Mouse (Mus musculus): ENCODE results near the gene Afmid. TPM values are rescaled to one million over a fixed set of nuclear protein-coding genes. Genes with fewer than 3 reads are reported as not detected.
"Not testable (repeated sequence)": the region's sequence is repeated elsewhere in the genome, so short reads cannot be mapped to it uniquely, and the experiment has no call there.

Afmid gene
- polyA plus RNA-seq, 1 experiment = 4.4 TPM

GRCm38 (mm10) chr11:117781199-117781821 lies 44.4 kb upstream of the Afmid start:
- H3K4me3 ChIP-seq (ENCODE audit: insufficient read depth, low read length) = no peak overlapping the region
- TF ChIP-seq CTCF (IDR thresholded peaks at IDR 0.05; ENCODE audit: extremely low read depth, insufficient read depth, low read length) (no peak), POLR2A (IDR thresholded peaks at IDR 0.05; ENCODE audit: extremely low read depth, insufficient read depth, low read length) (no peak)
- no peak overlapping the region for H3K27ac ChIP-seq (ENCODE audit: insufficient read depth, low read length)
- H3K4me1 ChIP-seq (ENCODE audit: control insufficient read depth, insufficient read depth, low read length) = no peaks in the 10 kb centered on the region

GRCm38 (mm10) chr11:117781993-117782704 lies 43.6 kb upstream of the Afmid start, which contains the start of the genes Tmc8 and Tmc6:
TSS of gene Tmc8 (plus strand) at chr11:117782076.
TSS of gene Tmc6 (minus strand) at chr11:117782198.
- no peak for TF ChIP-seq POLR2A (IDR thresholded peaks at IDR 0.05; ENCODE audit: extremely low read depth, insufficient read depth, low read length)
- TF ChIP-seq CTCF (IDR thresholded peaks at IDR 0.05; ENCODE audit: extremely low read depth, insufficient read depth, low read length) = no peak
- Histone ChIP-seq H3K4me1 (ENCODE audit: control insufficient read depth, insufficient read depth, low read length) (no peaks in the 10 kb centered on the region), H3K4me3 (ENCODE audit: insufficient read depth, low read length) (0 out of 2 replicates have a peak within 1 kb of the TSS, but pooled peaks have one; percentile 2), H3K27ac (ENCODE audit: insufficient read depth, low read length) (no peak within 1 kb of the TSS)

GRCm38 (mm10) chr11:117782705-117783034 lies 43.1 kb upstream of the Afmid start:
- H3K4me3 ChIP-seq (ENCODE audit: insufficient read depth, low read length) = no peak overlapping the region
- TF ChIP-seq POLR2A (IDR thresholded peaks at IDR 0.05; ENCODE audit: extremely low read depth, insufficient read depth, low read length) (no peak), CTCF (IDR thresholded peaks at IDR 0.05; ENCODE audit: extremely low read depth, insufficient read depth, low read length) (no peak)
- H3K27ac ChIP-seq (ENCODE audit: insufficient read depth, low read length) = no peak overlapping the region

GRCm38 (mm10) chr11:117783089-117783488 lies 42.6 kb upstream of the Afmid start:
- Histone ChIP-seq H3K4me1 (ENCODE audit: control insufficient read depth, insufficient read depth, low read length) (no peaks in the 10 kb centered on the region), H3K27ac (ENCODE audit: insufficient read depth, low read length) (no peak overlapping the region), H3K4me3 (ENCODE audit: insufficient read depth, low read length) (0 out of 2 replicates have a peak overlapping the region, but pooled peaks have one; percentile 2)
- TF ChIP-seq CTCF (IDR thresholded peaks at IDR 0.05; ENCODE audit: extremely low read depth, insufficient read depth, low read length) (0 out of 2 replicates have a peak, but pooled peaks have one; percentile 13), POLR2A (IDR thresholded peaks at IDR 0.05; ENCODE audit: extremely low read depth, insufficient read depth, low read length) (no peak)

More at GRCm38 (mm10) chr11:117782705-117783034, 43.1 kb upstream of the Afmid start:
- no peaks in the 10 kb centered on the region for H3K4me1 ChIP-seq (ENCODE audit: control insufficient read depth, insufficient read depth, low read length)

- Histone ChIP-seq H3K27ac (ENCODE audit: insufficient read depth, low read length) (no peak overlapping the region), H3K4me3 (ENCODE audit: insufficient read depth, low read length) (no peak overlapping the region), H3K4me1 (ENCODE audit: control insufficient read depth, insufficient read depth, low read length) (no peaks in the 10 kb centered on the region)
- TF ChIP-seq CTCF (IDR thresholded peaks at IDR 0.05; ENCODE audit: extremely low read depth, insufficient read depth, low read length) (no peak), POLR2A (IDR thresholded peaks at IDR 0.05; ENCODE audit: extremely low read depth, insufficient read depth, low read length) (no peak)
These were observed 41.9 kb upstream of the Afmid start for GRCm38 (mm10) chr11:117783683-117784309.

GRCm38 (mm10) chr11:117786294-117786693 lies 39.4 kb upstream of the Afmid start:
- no peak overlapping the region for H3K27ac ChIP-seq (ENCODE audit: insufficient read depth, low read length)
- no peaks in the 10 kb centered on the region for H3K4me1 ChIP-seq (ENCODE audit: control insufficient read depth, insufficient read depth, low read length)
- TF ChIP-seq POLR2A (IDR thresholded peaks at IDR 0.05; ENCODE audit: extremely low read depth, insufficient read depth, low read length) (no peak), CTCF (IDR thresholded peaks at IDR 0.05; ENCODE audit: extremely low read depth, insufficient read depth, low read length) (peak; percentile 76)
- no peak overlapping the region for H3K4me3 ChIP-seq (ENCODE audit: insufficient read depth, low read length)

GRCm38 (mm10) chr11:117788481-117788880 lies 37.2 kb upstream of the Afmid start:
- H3K4me1 ChIP-seq (ENCODE audit: control insufficient read depth, insufficient read depth, low read length); H3K27ac ChIP-seq (ENCODE audit: insufficient read depth, low read length); H3K4me3 ChIP-seq (ENCODE audit: insufficient read depth, low read length): not testable (repeated sequence)

- H3K4me1 ChIP-seq (ENCODE audit: control insufficient read depth, insufficient read depth, low read length) = no peaks in the 10 kb centered on the region
- TF ChIP-seq CTCF (IDR thresholded peaks at IDR 0.05; ENCODE audit: extremely low read depth, insufficient read depth, low read length) (peak; percentile 74), POLR2A (IDR thresholded peaks at IDR 0.05; ENCODE audit: extremely low read depth, insufficient read depth, low read length) (no peak)
- no peak overlapping the region for H3K27ac ChIP-seq (ENCODE audit: insufficient read depth, low read length)
- no peak overlapping the region for H3K4me3 ChIP-seq (ENCODE audit: insufficient read depth, low read length)
These were observed 35.4 kb upstream of the Afmid start for GRCm38 (mm10) chr11:117790286-117790685.

- Histone ChIP-seq H3K27ac (ENCODE audit: insufficient read depth, low read length) (no peak overlapping the region), H3K4me1 (ENCODE audit: control insufficient read depth, insufficient read depth, low read length) (no peaks in the 10 kb centered on the region), H3K4me3 (ENCODE audit: insufficient read depth, low read length) (no peak overlapping the region)
- TF ChIP-seq POLR2A (IDR thresholded peaks at IDR 0.05; ENCODE audit: extremely low read depth, insufficient read depth, low read length) (no peak), CTCF (IDR thresholded peaks at IDR 0.05; ENCODE audit: extremely low read depth, insufficient read depth, low read length) (no peak)
These were observed 34.9 kb upstream of the Afmid start for GRCm38 (mm10) chr11:117790703-117791440.
